Mouse (Mus musculus) megakaryocyte, adult 5-6 weeks (primary cell): ENCODE measurements around the gene Hopx. TPM values are rescaled to one million over a fixed set of nuclear protein-coding genes. Genes with fewer than 3 reads are reported as not detected.

Source experiments
- ATAC-seq: 2 replicates; pipeline ENCODE4 v1.8.0; 2016; ENCODE audit warnings: mild to moderate bottlenecking, inconsistent platforms; ENCODE audit not compliant: poor library complexity, severe bottlenecking
- total RNA-seq, 2 experiments: library from RNA; stranded (forward) in 1 of 2; stranded (reverse) in 1 of 2; fragments of 153-499, 151-499 nt in 1 of 2; fragments of 221-1000, 200-1000 nt in 1 of 2; gene quantifications; 2 replicates each; pipeline versions ENCODE4 v1.2.3 to v1.2.4; 2015 to 2017

Gene Hopx
- total RNA-seq, 2 experiments from 2014 or later = 35.5 to 127 TPM

DNA sequence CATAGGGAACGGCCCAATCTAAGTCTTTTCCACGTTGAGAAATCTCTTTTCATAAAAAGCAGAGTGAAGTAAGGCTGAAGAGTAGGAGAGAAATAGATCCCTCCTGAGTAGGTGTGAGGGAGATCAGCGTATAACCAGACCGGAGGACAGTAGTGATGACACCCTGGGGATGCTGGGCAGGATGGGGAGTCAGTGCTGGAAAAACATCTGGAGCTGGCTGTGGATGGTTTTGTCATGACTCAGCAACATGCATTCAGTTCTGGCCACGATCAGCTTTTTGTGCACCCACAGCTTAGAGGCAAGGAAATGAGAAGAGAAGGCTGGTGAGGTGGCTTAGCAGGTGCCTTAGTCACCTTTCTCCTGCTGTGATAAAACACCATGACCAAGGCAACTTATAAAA lies 19.0 kb upstream of the Hopx start:
- ATAC-seq = no peak

DNA sequence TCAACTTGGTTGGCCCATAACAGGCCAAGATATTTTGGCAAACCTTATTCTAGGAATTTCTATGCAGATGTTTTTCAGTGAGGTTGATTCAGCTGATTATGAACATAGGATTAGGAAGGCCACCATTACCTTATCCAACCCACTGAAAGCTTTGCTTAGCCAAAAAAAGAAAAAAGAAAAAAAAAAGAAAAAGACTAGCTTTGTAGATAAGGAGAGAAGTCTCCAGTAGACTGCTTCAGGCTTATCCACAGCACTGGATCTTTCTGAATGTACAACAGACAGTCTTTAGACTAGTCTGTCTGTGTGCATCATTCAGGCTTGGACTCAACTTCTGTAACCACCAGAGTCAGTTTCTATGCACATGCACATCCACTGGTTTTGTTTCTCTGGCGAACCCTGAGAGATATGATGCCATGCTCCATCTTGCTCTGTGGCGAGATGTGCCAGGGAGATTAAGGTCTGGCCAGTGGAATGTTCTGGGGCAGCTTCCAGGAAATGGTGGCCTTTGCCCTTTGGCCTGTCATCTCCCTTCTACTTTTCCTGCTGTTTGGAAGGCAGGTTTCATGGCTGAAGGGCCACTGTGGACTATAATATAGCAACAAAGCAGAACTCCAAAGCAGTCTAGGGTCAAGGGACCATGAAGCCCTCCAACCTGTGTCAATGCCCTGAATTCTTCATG lies 17.7 kb upstream of the Hopx start:
- ATAC-seq = no peak

DNA sequence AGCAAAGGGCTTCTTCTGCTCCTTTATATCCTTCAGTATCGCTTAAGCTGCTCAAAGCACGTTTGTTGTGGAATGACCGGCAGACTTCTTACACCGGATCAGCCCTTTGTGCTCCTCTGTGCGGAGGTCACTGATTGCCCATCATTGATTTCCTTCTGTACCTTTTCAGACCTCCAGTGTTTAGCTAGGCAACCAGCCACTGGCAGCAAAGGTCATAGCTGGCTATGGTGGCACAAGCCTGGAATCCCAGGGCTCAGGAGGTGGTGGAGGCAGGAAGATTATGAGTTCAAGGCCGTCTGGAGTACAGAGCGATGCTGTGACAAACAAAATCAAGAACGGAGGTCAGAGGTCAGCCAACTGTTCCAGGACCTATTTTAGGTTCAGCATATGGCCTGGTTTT lies 17.0 kb upstream of the Hopx start:
- no peak for ATAC-seq

DNA sequence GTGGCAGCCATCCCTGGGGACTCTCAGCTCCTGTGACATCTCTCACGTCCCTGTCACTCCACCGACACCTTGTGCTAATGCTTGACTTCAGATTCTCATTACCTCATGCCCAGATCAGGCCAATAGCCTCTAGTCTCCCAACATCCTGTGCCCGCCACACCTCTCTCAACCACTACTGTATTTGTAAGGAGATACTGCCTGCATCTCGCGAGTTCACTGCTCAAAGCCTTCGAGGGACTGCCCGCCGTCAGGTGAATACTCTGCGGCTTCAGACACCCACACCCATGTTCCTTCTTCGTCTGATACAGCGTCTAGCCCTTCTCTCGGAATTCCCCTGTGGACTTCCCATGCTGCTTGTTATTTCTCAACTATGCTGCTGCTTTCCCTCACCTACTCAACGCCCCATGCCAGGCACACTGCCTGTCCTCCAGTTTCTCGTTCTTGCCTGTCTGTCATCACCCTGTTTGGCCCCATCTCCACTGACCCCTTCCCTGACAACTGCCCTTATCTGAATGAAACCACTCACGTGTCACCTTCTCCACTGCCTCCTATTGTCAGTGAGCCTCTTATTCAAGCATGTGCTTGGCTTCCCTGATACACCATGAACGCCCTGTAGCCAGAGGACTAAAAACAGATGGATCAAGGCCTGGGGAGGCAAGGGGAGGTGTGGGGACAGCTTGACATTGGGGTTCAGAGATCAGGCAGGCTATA lies 15.5 kb upstream of the Hopx start:
- ATAC-seq = no peak

DNA sequence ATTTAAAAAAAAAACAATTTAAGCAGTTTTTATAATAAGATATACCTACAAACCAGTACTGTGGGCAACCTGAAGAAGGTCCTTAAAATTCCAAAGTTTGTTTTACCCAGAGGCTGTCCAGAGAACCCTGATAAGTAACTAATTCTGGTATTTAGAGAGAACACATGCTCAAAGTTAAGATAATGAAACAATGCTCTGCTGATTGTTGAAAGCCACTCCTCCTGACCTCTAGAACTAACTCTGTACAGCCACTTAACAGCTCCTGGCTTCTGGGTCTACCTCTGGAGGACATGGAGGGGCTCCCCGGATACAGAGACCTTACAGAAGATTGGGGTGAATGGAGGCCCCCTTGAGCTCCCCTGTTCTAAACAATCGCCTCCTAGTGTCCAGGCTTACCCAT lies 15.0 kb upstream of the Hopx start:
- no peak for ATAC-seq

DNA sequence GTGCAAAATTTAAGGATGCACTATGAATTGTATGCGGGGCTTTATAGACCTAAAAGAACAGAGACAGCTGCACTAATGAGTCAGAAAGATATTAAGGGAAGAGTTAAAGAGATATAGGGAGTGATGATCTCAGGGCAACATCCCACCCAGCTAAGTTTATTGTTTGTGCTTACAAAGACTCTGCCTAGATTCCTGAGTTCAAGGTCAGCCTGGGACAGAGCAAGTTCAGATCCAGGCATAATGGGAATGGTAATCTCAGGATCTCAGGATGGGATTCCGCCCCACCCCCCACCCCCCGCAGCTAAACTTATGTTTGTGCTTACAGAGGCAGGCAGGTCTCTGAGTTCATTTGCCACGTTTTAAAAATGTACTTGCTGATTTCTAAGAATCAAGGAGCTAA lies 13.9 kb upstream of the Hopx start:
- no peak for ATAC-seq

DNA sequence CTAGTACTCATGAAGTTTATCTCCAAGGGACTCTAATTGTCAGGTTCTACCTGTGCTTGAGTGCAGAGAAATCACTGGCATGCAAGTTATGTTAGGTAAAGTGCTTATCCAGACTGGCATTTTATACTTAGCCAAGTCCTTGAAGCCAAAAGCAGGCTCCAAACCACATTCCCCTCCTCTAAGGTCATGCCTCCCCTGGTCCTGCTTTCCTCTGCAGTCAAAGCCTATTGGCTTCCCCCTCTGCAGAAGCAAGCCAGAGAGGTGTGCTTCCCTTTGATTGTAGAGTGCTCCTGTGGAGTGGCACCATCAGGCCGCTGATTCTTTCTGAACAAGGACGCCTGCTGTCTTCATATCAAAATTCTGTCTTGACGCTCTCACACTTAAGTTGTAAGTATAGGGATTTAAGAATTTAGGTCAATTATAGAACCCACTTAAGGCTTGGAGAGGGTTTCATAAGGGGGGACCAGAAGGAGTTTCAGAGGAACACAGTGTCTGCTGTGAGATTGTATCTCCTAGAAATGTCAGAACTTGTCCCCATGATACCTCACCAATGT lies 11.6 kb upstream of the Hopx start:
- no peak for ATAC-seq

DNA sequence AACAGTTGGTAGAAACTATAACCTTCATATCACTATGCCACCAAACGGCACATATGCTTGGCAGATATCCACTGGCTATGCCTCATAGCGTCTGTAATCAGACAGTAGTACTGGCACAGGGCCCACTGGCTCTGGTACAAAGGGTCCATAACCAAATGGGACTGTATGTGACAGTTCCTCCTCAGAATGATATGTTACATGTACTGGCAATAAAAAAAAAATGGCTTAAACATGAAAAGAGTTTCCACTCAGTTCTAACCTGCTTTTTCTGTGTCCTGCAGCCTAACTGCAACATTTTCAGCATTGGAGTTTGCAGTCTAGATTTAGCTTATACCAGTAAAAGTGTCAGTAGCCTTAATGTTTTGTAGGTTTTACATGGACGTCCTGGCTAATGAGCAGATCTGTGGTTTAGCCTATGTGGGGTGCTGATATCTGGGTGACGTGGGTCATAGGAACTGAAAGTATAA lies 9.9 kb upstream of the Hopx start:
- no peak; the same call in 1 of the 2 replicates for ATAC-seq

DNA sequence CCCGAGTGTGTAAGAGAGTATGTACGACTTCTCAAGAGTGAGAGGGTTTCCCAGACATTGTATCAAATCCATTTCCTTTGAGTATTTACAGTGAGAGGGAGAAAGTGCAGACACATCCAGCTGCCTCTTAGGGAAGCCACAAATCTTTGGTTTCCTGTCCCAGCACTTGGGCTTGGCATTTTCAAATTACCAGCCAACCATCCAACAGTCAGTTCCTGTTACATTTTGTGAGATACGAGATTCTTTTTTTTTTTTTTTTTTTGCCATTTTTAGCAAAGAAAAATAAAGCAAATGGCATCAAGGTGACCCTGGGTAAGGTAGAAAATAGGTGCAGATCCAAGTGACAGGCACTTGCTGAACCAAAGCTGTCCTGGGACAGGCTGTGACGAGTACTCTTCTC lies 9.2 kb upstream of the Hopx start:
- peak; percentile 38 for ATAC-seq

DNA sequence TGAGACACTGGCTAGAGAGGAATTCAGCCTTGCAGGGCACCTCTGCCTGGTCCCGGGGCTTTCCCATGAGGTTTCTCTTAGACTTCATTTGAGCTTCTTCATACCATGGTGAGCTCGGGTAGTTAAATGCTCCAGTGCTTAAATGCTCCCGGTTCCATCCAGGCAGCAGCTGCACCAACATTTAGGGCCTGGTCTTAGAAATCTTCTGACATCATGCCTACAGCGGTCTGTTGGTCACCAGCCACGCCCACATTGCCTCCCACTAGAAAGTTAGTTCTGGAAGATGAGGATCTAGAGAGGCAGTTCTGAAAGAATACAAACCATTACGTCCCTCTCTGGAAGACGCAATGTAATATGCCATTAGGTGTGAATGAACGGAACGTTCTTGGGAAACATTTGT lies 8.7 kb upstream of the Hopx start:
- ATAC-seq = no peak

DNA sequence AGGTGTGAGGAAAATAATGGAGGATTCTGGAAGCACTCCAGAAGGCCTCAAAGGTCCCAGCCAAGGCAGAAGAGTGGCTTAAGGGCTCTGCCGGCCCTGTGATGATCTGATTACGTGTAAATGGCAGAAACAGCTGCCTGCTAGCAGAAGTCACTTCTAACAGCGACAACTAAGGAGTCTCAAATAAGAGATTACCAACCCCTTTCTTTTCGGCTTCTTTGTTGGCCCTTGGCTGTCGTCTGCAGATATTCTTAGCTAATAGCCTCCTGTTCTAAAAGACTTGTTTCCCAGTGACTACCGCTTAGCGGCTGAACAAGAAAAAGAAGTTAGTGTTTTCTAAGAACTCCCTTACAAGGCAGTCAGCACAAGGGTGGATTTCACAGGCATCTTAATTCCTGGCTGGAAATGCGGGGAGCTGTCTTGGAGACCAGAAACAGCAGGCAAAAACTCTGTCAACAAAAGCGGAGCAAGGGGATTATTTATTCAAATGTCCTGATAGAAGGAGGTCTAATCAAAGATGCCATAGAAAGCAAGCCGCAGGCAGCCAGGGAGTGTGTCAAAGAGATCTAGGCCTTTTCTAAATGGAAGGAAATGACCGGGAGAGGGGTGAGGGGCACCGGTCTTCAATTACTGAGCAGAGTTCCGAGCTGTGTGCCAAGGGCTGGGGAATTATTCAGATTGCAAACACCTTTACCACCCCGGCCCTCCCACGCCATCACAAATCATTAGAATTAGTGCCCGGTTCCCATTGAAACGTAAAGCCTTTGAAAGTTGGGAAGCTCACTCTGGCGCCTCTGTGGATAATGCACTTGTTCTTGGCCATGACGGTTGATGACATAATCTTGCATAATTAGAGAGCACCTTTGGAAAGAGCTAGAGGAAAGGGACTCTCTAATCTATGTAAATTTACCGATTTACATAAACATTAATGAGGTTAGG lies 7.6 kb upstream of the Hopx start:
- ATAC-seq = no peak

DNA sequence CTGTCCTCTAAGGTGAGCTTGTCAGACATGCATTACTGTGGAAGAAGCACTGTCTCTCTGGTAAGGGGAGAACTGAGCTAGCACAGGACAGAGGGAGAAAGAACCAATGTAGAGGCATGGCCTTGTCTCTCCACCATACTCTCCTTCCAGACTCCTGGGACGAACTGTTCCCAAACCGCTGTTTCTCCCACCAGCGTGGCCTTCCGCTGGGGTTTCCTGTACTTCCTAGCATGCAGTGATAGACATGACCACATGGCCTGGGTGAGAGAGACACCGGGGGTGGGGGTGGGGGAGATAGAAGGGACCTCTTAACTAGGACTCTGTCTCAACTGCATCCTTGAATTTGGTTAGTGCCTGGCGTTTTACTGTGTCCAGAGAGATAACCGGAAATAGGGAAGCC lies 5.8 kb upstream of the Hopx start:
- no peak for ATAC-seq

DNA sequence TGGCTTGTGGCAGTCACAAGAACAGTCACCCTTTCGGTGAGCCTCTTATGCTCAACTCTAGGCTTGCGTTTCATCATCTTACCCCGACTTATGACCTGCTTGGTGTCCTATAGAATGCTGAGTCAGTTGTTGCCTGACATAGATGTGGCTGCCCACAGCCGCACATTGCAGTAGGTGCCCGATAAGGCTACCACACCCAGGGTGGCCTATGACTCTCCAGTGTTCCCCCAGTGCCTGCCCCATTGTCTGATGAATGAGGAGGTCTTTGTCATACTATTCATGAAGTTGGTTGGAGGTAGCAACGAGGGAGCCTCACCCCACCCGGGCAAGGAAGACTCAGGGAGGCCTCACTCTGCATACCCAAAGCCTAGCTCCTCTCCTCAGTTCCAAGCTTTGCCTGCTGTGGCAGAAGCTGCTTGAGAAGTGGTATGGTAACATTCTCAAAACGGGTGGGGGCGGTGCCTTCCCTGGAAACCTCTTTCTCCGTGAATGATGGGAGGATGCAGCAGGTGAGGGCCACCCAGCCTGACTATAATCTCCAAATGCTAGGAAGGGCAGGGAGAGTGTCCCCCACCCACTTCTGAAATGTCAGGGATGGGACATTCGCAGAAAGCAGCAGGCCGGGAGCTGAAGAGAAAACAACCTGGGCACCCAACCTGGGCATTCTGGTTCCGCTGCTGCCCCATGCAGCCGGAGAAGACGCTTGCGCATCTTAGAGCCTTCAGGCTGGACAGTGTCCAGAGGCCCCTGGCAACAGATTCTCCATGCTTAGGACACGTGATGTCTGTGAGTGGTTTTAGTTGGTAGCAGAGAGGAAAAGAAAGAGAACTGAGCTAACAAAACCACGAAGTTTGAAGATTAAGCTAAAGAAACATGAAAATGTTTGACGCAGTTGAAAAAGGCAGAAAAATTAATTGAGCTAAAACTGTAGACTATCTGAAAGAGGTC lies 4.8 kb upstream of the Hopx start:
- ATAC-seq = peak; percentile 69

DNA sequence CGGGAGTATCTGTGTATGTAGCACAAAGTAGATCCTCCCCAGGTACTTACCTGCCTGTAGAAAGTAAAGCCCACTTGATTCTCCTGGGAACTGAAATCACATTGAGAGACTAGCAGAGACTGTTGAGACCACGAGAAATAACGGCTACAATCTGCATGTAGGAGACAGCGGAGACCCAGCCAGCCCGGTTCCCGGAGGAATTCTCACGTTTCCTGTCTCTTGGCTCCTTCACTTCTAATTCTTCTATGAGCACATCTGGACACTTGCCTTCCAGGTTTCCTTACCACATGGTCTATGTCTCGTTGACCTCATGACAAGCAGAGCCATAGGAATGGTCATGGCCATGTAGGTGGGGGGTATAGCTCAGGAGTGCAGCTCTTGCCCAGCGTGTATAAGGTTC lies 811 bp upstream of the Hopx start:
- ATAC-seq = no peak

DNA sequence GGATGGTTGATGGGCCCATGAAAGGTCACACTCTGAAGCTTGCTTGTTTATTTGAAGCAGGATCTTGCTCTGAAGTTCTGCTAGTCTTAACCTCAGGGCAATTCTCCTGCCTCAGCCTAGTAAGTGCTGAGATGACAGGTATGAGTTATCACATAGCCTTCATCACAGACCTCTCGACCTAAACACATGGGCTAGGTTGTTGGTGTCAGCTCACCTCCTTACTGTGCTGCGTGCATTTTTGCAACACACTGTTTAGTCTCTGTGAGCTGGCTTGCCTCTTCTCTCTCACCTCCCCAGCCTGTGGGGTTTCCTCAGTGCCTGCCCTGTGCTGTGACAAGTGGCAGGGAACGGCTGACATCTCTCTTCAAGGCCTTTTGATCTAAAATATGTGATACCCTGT lies 1.1 kb downstream of the Hopx start:
- ATAC-seq = no peak

DNA sequence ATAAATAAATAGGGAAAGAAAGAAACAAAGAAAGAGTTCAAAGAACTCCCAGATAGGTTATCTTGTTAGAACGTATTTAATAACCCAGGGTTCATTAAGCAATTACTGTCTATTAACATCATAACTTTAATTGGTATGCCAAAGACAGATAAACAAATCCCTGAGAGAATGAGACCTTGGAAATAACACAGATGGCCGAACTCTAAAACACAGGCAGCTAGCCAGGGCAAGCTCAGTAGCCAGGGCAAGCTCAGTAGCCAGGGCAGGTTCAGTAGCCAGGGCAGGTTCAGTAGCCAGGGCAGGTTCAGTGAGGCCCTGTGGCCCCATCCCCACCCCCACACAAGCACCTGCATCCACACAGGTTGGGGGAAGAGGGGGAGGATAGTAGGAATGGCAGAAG lies 2.9 kb downstream of the Hopx start:
- ATAC-seq = no peak

DNA sequence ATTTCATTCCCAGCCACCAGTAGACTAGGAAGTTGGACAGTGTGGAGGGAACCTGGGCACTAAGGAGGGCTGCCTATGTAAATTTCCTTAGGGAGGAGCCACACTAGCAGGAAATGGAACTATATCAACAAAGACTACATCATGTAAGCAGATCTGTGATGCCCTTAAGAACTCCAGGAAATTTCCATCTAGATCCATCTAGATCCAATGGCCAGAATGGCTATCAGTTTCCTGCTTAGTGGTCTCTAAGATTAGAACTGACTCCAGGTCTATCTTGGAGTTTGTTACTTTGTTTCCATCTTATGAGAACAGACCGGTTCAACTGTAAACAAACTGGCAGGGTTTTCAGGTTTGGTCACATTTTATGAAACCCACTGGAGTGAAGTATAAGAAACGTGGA lies 5.1 kb downstream of the Hopx start:
- ATAC-seq = no peak

DNA sequence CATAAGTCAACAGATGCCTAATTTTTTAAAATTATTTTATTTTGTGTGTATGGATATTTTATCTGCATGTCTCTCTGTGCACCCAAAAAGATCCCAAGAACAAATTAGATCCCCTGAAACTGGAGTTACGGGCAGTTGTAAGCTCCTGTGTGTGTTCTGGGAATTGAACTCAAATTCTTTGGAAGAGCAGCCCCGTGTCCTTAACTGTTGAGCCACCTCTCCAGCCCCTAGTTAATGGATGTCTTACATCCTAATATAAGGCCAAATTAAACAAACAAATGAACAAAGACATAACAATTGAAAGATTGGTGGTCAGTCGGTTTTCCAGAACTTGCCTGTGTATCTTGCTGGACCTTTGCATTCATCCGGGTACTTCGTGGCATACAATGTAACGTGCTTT lies 6.1 kb downstream of the Hopx start:
- no peak for ATAC-seq

DNA sequence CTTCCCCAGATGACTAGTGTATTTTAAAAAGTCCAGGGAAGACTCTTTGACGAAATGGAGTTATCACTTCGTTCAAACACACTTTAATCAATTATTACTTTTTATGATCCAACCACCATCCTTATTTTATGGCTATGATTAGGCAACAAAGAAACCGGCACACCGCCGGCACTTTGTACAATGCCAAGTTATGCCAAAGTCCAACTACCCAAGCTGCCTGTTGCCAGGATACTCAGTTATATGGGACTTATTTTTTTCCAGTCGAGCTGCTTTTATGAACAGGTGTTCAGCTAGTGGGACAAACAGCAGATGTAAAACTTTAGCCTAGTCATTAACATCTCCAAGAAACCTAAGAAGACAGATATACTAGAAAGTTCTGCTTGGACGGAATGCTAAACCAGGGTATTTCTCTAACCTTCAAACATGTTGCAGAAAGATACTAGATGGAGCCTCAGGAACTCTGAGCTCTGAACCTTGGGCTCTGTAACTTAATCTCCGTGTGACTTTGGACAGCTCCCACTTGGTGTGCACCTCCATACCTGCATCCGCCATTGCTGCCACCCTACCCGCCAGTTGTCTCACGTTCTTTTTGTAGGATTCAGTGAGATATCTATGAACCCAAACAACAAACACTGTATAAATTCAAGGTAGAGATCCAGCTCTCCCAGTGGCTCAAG lies 7.6 kb downstream of the Hopx start:
- no peak for ATAC-seq
